Mouse (Mus musculus): ENCODE results near the gene Zfp345. TPM values are rescaled to one million over a fixed set of nuclear protein-coding genes. Genes with fewer than 3 reads are reported as not detected.
"Not testable (repeated sequence)": the region's sequence is repeated elsewhere in the genome, so short reads cannot be mapped to it uniquely, and the experiment has no call there.

The Zfp345 gene
- polyA plus RNA-seq (2014; fragmentation: Nextera tagmentation; extraction: Ambion mirVana), result 0.26 and 0.28 TPM in 2 replicates

DNA sequence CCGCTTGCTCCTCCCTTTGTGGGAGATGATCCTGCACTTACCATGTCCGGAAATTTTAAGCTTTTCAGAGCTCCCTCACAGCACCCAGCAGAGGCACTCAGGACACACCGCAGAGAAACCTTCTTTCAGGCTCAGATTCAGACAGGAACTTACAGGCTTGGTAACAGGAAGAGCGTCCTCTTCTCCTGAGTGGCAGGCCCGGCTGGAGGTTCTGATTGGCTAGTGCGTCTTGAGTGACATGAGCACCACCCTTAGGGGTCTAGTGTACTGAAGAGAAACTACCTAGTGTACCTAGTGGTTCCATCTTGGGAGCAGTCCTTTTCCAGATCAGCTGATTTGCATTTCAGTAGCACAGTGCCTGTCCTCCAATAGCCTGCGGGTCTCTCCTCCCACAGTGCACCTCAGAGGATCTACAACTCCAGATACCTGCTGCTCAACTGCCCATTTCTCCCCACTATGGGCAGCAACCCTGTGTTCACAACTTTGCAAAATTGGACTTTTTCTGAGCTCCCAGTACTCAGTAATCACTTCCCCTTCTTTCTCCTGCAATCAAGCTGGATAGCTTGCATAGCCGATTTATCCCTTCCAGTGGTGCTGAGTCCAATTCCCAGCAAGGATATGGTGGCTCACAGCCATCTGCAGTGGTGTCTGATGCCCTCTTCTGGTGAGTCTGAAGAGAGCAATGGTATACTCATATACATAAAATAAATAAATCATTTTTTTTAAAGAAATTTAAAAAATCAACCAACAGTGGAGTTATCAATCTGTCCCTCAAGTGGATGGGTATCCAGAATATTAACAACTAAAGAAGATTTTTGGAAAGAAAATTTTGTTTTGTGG lies at the start of gene Zfp345:
TSS of gene Zfp345 (minus strand) at position 153 of the 840 bp plus-strand sequence.
- not testable (repeated sequence) for H3K9me3 ChIP-seq (ENCODE audit: low read depth, low read length); H3K27ac ChIP-seq (ENCODE audit: low read depth); H3K4me2 ChIP-seq; H3K4me1 ChIP-seq (ENCODE audit: insufficient read depth); DNase-seq; H3K9ac ChIP-seq; H3K36me3 ChIP-seq (ENCODE audit: insufficient read depth); ATAC-seq (ENCODE audit: insufficient read depth); H3K4me3 ChIP-seq (ENCODE audit: low read depth, low read length); H3K27me3 ChIP-seq (ENCODE audit: insufficient read depth, low read length)
- 58% methylated on average over 7 of the region's 8 CpGs for WGBS
- 0 out of 2 replicates have a peak, but pooled peaks have one; percentile 3 for TF ChIP-seq CTCF (IDR thresholded peaks at IDR 0.05; ENCODE audit: low read depth)

DNA sequence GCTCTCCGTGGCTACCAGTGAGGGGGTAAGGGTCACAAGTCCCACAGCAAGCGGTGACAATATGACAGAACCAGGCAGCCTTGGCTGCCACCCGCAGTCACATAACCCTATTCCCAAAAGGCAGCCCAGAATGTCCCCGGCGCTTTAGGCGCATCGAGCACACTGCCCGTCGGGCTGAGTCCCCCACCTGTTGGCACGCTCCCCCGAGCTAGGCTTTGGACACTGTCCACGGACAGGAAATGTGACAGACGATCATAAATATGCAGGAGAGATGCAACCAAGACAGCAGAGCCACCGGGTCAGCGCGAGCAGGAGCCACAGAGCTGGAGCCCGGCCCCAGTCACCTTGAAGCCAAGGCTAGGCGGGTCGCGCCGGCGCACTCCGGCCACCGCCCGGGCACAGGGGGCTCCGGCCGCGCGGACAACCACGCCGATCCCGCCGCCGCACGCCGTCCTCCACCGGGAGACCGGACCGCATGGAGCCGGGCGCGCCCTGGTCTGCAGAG lies 40.9 kb upstream of the Zfp345 start:
- H3K36me3 ChIP-seq (ENCODE audit: insufficient read depth), result no peaks in the 10 kb centered on the region
- H3K4me3 ChIP-seq (ENCODE audit: low read depth, low read length), result peak overlapping the region; percentile 35
- H3K9ac ChIP-seq, result peak overlapping the region; percentile 52
- no peak for TF ChIP-seq CTCF (IDR thresholded peaks at IDR 0.05; ENCODE audit: low read depth)
- DNase-seq (peak; percentile 10), ATAC-seq (ENCODE audit: insufficient read depth) (no peak; the same call in 1 of the 2 replicates)
- no peaks in the 10 kb centered on the region for H3K9me3 ChIP-seq (ENCODE audit: low read depth, low read length)
- H3K27me3 ChIP-seq (ENCODE audit: insufficient read depth, low read length), result peaks cover 15% of the 10 kb centered on the region
- no peaks in the 10 kb centered on the region for H3K4me1 ChIP-seq (ENCODE audit: insufficient read depth)
- 4% methylated on average over 42 of the region's 42 CpGs for WGBS
- peak overlapping the region; percentile 63 for H3K4me2 ChIP-seq
- no peak overlapping the region for H3K27ac ChIP-seq (ENCODE audit: low read depth)

DNA sequence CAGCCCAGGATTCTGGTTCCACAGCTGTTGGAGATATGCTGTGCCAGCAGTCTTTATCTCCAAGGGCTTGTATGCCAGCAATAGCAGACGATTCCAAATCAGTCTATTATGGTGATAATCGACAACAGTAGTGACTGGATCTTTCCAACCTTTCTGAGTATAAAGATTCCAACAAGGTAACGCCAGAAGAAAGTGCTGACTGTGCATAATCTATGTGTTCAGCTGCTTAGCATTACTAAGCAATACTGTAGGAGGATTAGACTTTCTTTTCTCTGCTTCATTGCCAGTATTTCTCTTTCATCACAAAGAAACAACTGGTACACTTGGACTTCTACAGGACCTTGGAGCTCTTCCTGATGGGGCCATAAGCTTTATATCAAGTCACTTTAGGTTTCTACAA lies 27.9 kb upstream of the Zfp345 start:
- Histone ChIP-seq H3K36me3 (ENCODE audit: insufficient read depth) (no peaks in the 10 kb centered on the region), H3K4me2 (no peak overlapping the region), H3K9ac (no peak overlapping the region), H3K4me3 (ENCODE audit: low read depth, low read length) (no peak overlapping the region), H3K9me3 (ENCODE audit: low read depth, low read length) (no peaks in the 10 kb centered on the region), H3K4me1 (ENCODE audit: insufficient read depth) (no peaks in the 10 kb centered on the region), H3K27ac (ENCODE audit: low read depth) (no peak overlapping the region), H3K27me3 (ENCODE audit: insufficient read depth, low read length) (no peaks in the 10 kb centered on the region)
- DNase-seq, result no peak
- 73% methylated on average over 3 of the region's 3 CpGs for WGBS
- ATAC-seq (ENCODE audit: insufficient read depth), result no peak
- TF ChIP-seq CTCF (IDR thresholded peaks at IDR 0.05; ENCODE audit: low read depth), result no peak

- Histone ChIP-seq H3K4me2 (peak overlapping the region; percentile 55), H3K4me3 (ENCODE audit: low read depth, low read length) (peak overlapping the region; percentile 17; the same call in 1 of the 2 replicates)
- ATAC-seq (ENCODE audit: insufficient read depth), result peak; percentile 78
- not testable (repeated sequence) for H3K9ac ChIP-seq; H3K36me3 ChIP-seq (ENCODE audit: insufficient read depth); H3K27me3 ChIP-seq (ENCODE audit: insufficient read depth, low read length); H3K4me1 ChIP-seq (ENCODE audit: insufficient read depth); H3K27ac ChIP-seq (ENCODE audit: low read depth); H3K9me3 ChIP-seq (ENCODE audit: low read depth, low read length)
- peak; percentile 61 for DNase-seq
- 33% methylated on average over 60 of the region's 60 CpGs for WGBS
Measured at GRCm38 (mm10) chr2:150500124-150500973, 15.5 kb upstream of the Zfp345 start.

DNA sequence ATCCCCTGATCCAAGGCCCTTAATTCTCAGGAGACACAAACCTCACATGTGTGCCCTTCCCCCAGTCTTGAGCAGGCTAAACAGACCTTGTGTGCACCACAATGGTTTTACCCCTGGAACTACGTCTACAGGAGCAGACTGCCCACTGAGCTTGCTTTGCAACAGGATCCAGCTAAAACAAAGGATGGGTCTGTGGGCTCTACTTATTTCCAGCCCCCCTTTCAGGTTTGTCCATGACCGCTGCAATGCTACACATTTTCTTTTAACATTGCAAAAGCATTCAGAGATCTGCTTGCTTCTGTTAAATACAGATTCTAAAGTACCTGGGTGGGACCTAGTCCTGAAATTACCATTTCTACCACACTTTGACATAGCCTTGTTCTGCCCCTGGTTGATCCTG lies 8.1 kb upstream of the Zfp345 start:
- H3K4me2 ChIP-seq, result no peak overlapping the region
- no peaks in the 10 kb centered on the region for H3K36me3 ChIP-seq (ENCODE audit: insufficient read depth)
- H3K4me1 ChIP-seq (ENCODE audit: insufficient read depth), result no peaks in the 10 kb centered on the region
- H3K4me3 ChIP-seq (ENCODE audit: low read depth, low read length), result no peak overlapping the region
- no peak overlapping the region for H3K9ac ChIP-seq
- WGBS, result 74% methylated on average over 2 of the region's 2 CpGs
- no peak for DNase-seq
- no peaks in the 10 kb centered on the region for H3K27me3 ChIP-seq (ENCODE audit: insufficient read depth, low read length)
- no peak overlapping the region for H3K27ac ChIP-seq (ENCODE audit: low read depth)
- TF ChIP-seq CTCF (IDR thresholded peaks at IDR 0.05; ENCODE audit: low read depth), result no peak
- no peaks in the 10 kb centered on the region for H3K9me3 ChIP-seq (ENCODE audit: low read depth, low read length)
- ATAC-seq (ENCODE audit: insufficient read depth), result no peak

- ATAC-seq (ENCODE audit: insufficient read depth), result peak; percentile 100
- H3K9me3 ChIP-seq (ENCODE audit: low read depth, low read length), result not testable (repeated sequence)
Measured at GRCm38 (mm10) chr2:150451180-150451919, 33.5 kb downstream of the Zfp345 start, which contains the start of gene Zfp442. Gene Zfp442, minus strand, starts transcription at chr2:150451486.

DNA sequence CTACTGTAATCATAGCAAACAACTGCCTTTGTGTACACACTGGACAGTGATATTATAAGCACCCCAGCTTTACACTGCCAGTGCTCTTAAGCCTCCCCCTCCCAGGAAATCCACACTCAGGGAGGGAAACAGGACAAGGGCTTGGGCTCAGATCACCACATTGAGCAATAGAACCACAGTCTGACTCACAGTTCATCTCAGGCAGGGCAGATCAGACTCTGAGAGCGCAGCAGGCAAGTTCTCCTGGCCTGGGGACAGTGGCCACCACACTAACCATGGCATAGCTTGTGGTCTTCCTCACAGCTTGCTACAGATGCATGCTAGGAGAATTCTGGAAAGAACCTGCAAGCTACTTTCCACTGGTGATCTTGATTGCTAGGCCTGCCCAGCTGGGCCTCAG lies 45.8 kb downstream of the Zfp345 start:
- DNase-seq; H3K4me2 ChIP-seq; H3K27me3 ChIP-seq (ENCODE audit: insufficient read depth, low read length); H3K4me1 ChIP-seq (ENCODE audit: insufficient read depth); H3K27ac ChIP-seq (ENCODE audit: low read depth); H3K4me3 ChIP-seq (ENCODE audit: low read depth, low read length); H3K36me3 ChIP-seq (ENCODE audit: insufficient read depth); H3K9me3 ChIP-seq (ENCODE audit: low read depth, low read length); ATAC-seq (ENCODE audit: insufficient read depth); H3K9ac ChIP-seq: not testable (repeated sequence)
- 96% methylated on average over 1 of the region's 1 CpGs for WGBS

More at GRCm38 (mm10) chr2:150451180-150451919, 33.5 kb downstream of the Zfp345 start, which contains the start of gene Zfp442:
- WGBS, result under 1% methylated on average over 18 of the region's 18 CpGs
- H3K4me1 ChIP-seq (ENCODE audit: insufficient read depth); H3K27me3 ChIP-seq (ENCODE audit: insufficient read depth, low read length); H3K36me3 ChIP-seq (ENCODE audit: insufficient read depth): not testable (repeated sequence)
- peak; percentile 74 for DNase-seq
- Histone ChIP-seq H3K4me2 (peak within 1 kb of the TSS; percentile 55), H3K9ac (peak within 1 kb of the TSS; percentile 40), H3K27ac (ENCODE audit: low read depth) (peak within 1 kb of the TSS; percentile 77; the same call in 1 of the 2 replicates), H3K4me3 (ENCODE audit: low read depth, low read length) (peak within 1 kb of the TSS; percentile 40)

Measured in lung, embryonic 14.5 days (tissue).